Mouse (Mus musculus) CD4-positive, CD25-positive, alpha-beta regulatory T cell, adult 4 months (primary cell): Measurements from ENCODE around the gene Ncbp2. TPM values are rescaled to one million over a fixed set of nuclear protein-coding genes. Genes with fewer than 3 reads are reported as not detected.
"Not testable (repeated sequence)": the region's sequence is repeated elsewhere in the genome, so short reads cannot be mapped to it uniquely, and the experiment has no call there.

Experiments used
- ATAC-seq: one replicate; pipeline ENCODE4 v1.8.0; 2017
- polyA plus RNA-seq, 2 experiments: library from polyadenylated mRNA; unstranded; fragments of 100-300 nt; shearing (Covaris generic); gene quantifications; one replicate each; pipeline ENCODE4 v1.2.1; 2017

The Ncbp2 gene
- polyA plus RNA-seq, 2 experiments from 2014 or later = 35.0 to 38.4 TPM

DNA sequence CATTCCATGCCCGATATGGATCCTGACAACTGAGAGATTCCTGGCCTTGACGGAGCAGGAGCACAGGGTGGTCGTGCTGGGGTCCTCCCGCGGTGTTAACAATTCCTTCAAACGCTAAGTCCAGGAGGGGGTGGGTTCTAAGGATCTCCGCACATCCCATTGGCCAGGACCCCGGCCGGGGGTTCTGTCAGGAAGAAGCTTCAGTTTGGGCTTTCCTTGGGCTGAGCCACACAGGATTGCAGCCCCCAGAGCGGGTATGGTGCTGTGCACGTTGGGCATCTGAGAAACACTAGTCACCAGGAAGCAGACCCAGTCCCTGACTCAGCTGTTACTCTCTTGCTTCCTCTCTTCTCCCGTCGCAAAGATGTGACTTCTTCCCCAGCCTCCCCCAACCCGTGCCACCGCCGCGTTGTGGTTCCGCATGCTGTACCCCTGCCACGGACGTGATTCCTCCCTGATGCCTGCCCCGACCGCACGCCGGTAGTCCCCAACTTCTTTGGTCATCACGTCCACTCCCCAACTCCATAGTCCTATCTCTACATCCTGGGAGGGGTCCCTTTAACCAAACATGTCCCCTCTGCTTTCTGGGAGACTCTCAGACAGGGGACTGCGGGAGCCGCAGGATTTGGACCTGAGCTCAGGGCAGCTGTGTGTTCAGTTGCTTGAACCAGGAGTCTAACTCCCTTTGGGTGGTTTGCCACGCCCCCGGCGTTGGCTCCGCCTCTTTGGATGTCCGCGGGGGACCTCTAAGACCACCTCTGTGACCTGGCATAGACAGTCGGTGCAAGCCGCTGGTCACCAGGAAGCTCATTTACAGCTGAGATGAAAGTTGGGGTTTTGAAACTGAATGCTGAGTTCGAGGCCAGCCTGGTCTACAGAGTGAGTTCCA is 13.0 kb upstream of the Ncbp2 start:
- peak; percentile 52 for ATAC-seq

DNA sequence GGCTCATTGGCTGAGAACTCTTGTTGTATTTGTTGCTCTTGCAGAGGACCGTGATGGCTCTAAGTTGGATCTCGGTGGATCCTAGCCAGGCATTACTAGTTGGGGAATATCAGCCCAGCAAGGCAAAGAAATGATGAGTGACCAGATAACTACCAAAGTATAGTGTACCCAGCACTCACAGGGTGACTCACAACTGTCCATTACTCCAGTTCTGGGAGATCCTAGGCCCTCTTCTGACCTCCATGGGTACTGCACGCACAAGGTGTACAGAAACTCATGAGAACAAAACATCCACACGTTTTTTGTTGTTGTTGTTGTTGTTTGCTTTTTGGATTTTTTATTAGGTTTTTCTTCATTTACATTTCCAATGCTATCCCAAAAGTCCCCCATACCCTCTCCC is 11.7 kb upstream of the Ncbp2 start:
- ATAC-seq = no peak

DNA sequence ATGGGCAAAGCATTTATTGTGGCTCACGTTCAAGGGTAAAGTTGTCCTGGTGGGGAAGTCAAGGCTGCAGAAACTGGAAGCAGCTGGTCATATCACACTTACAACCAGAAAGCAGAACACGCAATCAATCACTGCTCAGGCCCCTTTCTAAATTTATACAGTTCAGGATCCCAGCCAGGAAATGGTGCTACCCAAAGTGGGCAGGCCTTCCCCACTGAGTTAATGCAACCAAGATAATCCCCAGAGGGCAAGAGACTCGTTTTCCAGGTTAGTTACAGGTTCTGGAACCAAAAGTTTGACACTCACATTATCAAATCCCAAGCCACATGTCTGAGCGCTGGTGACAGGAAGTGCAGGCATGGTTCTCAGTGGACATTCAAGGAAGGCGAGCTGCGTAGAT is 9.5 kb upstream of the Ncbp2 start:
- no peak for ATAC-seq

DNA sequence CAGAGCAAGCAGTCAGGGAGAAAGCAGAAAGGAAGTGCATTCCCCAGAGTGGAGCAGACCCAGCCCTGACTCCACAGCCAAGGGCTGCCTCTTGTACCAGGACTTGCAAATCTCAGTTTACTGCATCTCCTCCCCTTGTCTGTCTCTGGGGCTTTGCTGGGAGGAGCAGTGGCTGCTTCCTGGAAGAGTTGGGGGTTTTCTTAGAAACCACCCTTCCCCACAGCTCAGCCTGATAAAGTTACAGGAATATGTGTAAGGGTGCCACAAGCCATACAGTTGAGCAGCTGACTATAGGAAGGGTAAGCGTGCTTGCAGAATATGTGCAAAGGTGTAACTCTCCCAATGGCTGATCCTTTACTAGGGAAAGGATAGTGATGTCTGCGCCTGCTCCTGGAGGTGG is 7.7 kb upstream of the Ncbp2 start:
- no peak for ATAC-seq

DNA sequence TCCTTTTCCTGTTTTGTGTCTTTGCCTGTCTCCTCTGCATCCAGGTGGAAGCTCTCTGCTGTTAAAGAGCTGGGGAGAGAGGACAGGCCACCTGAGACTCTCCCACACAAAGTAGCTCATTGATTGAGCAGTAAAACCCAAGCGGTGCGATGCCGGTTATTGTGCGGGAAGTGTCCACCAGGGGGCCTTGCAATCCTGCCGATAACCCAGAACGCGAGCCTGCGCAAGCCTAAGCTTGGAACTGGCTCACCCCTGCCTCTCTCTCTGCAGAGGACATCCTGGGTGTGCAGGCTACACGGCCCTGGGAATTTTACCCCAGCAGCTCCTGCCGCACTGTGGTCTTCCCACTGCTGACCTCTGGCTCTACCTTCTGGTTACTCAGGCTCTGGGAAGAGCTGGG is 4.3 kb upstream of the Ncbp2 start:
- ATAC-seq = peak; percentile 64

DNA sequence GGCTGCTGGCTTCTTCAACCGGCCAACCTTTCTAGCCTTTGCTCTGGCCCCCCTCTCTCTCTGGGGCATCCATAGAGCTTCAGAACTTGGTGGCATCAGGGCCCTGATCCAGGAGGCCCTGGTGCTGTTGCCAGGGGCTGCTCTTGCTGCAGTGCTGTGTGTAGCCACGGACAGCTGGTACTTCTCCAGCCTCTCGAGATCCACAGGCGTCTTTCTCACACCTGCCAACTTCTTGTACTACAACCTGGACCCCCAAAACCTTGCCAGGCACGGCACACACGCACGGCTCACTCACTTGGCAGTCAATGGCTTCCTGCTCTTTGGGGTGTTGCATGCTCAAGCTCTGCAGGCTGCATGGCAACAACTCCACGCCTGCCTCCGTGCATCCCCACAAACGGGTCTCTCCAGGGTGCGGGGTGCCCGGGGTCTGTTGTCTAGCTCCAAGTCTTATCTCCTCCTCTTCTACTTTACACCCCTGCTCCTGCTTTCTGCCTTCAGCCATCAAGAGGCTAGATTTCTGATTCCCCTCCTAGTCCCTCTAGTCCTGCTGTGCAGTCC is 3.5 kb upstream of the Ncbp2 start:
- ATAC-seq = no peak

DNA sequence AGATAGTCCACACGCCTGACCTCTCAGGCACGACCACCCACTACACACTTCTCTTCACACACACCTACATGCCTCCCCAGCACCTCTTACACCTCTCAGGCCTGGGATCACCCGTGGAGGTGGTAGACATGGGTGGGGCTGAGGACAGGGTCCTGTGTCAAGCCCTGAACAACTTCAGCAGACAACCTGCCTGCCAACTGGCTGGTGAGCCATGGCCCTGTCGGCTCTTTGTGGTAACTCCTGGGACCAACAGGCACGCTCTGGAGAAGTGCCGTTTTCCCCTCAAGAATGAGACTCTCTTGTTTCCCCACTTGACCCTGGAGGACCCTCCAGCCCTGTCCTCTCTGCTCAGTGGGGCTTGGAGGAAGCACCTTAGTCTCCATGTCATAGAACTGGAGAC is 2.9 kb upstream of the Ncbp2 start:
- no peak for ATAC-seq

DNA sequence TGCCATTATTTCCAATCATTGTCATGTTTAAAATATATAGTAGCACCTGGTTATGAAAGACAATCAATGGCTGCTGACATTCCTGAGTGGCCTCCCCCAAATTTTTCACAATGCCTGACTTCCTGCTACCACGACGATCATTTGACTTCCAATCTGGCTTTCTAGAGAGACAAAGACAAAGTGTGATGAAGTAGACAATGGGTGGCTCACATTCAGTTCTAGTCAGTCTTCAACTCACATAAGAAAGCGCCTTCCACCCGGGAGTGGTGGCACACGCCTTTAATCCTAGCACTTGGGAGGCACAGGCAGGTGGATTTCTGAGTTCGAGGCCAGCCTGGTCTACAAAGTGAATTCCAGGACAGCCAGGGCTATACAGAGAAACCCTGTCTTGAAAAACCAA is 2.3 kb upstream of the Ncbp2 start:
- not testable (repeated sequence) for ATAC-seq

DNA sequence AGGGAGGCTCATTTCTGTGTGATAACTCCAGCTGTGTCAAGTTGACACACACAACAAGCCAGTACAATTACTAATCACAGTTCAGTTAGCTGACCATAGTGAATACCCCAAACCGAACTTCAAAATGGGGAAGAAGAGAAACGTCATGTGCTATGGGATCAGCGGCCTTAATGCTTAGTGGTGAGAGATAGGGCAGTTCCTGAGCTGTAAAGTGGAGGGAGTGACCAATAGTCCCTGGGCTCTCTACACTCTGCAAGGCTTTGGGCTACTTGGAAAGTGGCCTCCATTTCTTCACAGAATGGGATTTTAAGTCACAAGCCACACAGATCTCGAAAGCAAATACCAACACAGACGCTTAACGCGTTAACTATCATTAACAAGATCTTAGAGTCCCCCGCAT is 980 bp upstream of the Ncbp2 start:
- ATAC-seq = no peak

DNA sequence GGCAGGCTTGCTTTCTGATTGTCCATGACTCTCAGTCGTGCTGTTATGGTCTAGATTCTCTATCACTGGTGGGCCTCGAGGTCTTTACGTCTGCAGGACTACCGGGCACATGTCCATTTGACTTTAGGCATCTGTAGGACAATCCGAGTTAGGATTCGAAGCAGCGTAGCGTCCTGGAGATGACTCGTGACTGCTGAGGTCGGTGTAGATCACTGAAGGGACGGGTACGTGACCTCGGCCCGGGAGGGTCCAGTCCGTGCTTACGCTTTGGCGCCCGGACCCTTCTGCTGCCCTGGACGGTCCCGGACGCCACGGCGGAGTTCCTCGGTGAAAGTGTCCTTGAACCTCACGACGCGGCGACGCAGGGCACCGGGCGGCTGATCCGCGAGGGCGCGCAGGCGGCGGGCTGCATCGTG is 404 bp upstream of the Ncbp2 start:
- peak; percentile 25 for ATAC-seq

DNA sequence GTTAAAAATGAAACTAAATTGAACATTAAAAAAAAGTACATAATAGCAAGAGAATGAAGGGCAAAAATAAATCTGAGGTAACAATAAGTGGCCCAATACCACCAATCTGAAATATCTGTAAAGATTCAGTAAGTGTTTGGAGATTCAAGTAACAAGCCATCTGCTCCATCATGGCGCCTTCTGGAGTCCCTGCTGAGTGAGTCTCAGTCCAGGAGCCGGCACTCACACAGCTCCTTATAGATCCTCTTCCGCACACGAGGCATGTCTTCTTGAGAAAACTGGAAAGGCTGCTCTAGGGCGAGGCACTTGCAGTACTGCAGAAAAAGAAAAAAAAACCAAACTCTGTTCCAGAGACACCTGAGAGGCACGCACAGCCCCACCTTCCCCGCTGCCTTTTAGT is 14.9 kb downstream of the Ncbp2 start:
- no peak for ATAC-seq

DNA sequence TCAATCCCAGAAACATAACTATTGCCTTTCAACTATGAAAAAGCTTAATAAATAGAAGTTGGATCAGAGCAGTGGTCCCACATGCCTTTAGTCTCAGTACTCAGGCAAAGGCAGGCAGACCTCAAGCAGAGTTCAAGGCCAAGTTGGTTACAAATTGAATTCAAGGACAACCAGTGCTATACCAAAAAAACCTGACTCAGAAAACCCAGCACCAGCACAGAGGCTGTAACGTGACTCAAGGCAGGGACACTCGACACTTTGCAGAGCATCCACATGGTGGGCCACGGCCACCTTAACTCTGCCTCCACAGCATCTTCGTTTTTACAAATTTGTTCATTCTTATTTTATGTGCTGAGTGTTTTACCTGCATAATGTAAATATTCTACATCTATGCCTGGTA is 26.9 kb downstream of the Ncbp2 start:
- no peak for ATAC-seq

DNA sequence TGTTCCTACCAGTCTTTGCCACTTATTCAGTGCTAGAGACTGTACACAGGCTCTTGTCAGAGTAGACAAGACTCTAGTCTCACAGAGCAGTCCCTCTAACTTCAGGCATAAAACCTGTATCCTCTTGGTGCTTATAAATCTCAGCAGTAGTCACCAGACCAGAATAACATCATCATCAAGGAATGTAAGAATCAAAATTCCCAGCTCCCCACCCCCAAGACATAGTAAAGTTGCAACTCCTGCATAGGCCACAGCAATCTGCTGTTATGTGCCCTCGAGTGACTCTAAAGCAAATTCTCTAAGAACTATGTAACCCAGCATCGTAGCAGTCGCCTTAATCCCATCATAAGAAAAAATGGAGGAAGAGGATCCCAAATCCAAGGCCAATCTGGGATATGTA is 31.2 kb downstream of the Ncbp2 start:
- no peak for ATAC-seq

DNA sequence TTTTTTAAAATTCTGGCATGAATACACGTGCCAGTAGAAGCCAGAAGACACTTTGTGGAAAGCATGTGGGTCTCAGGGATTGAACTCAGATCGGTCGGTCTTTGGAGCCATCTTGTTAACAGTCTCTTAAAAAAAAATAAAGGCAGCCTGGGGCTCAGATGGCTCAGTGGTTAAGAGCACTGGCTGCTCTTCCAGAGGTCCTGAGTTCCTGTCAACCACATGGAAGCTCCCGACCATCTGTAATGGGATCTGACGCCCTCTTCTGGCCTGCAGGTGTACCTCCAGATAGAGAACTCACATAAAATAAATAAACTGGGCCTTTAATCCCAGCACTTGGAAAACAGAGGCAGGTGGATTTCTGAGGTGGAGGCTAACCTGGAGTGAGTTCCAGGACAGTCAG is 32.6 kb downstream of the Ncbp2 start:
- no peak for ATAC-seq

DNA sequence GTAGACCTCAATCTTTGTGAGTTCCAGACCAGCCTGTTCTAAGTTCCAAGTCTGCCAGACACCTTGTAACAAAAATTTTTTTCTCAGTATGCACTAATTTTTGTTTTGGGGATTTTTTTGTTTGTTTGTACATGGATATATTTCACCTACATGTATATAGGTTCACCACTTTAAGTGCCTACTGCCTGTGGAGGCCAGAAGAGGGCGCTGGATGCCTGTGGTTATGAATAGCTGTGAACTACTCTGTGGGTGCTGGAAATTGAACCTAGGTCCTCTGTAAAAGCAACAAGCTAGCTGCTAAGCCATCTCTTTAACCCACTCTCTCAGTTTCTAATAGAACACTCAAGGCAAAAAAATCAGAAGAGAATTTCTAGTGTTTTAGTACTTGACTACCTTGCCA is 43.7 kb downstream of the Ncbp2 start:
- no peak for ATAC-seq

DNA sequence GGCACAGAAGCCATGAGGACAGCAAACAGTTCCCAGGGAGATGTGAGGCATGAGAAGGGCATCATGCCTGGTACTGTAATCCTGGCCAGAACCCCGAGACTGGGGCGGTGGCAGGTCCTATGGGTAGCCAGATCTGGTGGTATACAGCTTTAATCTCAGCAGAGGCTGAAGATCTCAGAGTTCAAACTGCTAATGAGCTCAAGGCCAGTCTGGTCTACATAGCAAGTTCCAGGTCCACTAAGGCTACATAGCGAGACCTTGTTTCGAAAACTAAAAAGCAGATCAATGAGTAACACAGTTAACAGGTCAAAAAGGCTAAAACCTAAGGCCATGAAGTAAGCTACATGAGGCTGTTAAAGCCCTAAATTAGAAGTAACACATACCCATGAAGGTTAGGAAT is 44.9 kb downstream of the Ncbp2 start:
- ATAC-seq = no peak

DNA sequence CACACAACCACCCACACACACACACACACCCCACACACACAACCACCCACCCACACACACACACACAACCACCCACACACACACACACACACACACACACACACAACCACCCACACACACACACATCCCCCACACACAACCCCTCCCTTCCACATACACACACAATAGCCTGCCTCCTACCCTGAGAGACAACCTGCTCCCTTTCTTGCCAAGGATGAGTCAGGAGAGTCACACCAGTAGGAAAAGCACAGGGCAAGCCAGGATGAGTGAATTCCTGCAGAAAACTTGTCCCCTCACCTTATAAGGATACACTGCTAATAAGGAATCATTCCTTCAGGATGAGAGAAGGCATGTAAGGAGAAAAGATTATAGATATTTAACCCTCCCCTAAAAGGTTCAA is 45.6 kb downstream of the Ncbp2 start:
- ATAC-seq = no peak

DNA sequence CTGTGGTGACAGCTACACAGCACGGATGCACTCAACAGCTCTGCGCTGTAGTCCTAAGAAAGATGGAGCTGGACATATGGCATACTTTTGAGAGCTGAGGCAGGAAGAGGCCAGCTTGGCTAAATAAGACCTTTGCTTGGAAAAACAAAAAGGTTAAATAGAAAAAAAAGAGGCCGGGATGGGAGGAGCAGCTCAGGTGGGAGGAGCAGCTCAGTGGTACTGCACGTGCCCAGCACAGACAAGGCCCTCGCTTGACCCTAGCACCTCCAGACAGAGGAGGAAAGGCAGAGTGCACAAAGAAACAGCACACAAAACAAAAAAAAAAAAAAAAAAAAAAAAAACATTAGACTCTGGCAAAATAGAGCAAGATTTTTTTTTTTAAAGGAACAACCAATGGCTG is 48.1 kb downstream of the Ncbp2 start:
- no peak for ATAC-seq

DNA sequence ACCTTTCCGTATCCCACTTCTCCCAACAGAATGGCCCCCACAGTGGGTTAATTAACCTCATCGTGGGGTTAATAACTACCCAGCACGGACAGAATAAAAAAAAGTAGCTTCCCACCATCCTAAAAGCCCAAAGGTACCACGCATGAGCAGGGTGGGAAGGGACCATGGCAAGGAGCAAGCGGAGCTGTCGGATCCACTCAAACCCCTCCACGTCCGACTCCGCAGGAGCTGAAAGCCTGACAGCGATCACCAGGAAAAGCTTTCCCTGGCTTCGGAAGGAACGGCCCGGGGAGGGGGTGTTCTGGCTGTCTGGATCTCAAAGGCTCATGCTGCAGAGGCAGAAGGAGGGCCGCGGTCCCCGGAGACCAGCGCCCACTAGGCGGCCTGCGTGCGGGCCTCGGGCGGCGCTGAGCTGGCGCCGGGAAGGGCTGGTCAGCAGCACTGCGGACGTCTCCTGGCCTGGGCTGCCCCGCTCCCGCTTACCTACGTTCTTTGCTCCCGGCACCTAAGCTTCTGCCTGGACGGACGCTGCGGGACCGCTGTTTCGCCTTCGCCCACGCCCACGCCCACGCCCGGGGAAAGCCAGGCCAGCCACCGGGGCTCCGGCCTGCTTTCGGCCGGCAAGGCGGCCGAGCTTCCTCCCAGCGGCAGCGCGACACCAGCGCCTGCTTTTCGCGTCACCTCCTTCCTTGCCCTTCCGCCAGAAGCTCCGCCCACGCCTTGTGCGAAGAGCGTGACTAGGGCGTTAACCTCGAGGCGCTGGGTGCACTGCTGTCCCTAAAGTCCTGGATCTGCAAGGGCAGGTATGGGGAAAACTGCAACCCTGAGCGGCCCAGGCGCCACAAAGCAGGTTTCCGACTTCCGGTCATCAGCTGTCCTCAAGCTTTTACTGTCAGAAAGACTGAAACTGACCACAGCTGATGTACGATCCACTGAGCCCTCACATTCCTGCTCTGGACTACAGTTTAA is 54.5 kb downstream of the Ncbp2 start, which contains the start of gene Senp5:
Senp5 (minus strand) TSS at position 779 of the 969 bp plus-strand sequence.
- peak; percentile 100 for ATAC-seq

DNA sequence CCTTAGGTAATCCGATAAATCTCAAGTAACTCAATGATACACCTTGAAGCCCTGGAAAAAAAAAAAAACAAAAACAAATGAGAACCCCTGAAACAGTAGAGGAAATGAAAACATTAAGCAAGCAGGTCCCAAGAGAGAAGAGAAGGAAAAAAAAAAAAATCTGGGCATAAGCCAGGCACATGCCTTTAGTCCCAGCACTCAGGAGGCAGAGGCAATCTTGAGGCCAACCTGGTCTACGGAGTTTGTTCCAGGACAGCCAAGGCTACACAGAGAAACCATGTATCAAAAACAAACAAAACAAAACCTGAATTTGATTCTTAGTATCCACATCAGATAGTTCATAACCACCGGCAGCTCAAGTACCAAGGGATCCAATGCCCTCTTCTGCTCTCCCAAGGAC is 56.4 kb downstream of the Ncbp2 start:
- no peak for ATAC-seq

DNA sequence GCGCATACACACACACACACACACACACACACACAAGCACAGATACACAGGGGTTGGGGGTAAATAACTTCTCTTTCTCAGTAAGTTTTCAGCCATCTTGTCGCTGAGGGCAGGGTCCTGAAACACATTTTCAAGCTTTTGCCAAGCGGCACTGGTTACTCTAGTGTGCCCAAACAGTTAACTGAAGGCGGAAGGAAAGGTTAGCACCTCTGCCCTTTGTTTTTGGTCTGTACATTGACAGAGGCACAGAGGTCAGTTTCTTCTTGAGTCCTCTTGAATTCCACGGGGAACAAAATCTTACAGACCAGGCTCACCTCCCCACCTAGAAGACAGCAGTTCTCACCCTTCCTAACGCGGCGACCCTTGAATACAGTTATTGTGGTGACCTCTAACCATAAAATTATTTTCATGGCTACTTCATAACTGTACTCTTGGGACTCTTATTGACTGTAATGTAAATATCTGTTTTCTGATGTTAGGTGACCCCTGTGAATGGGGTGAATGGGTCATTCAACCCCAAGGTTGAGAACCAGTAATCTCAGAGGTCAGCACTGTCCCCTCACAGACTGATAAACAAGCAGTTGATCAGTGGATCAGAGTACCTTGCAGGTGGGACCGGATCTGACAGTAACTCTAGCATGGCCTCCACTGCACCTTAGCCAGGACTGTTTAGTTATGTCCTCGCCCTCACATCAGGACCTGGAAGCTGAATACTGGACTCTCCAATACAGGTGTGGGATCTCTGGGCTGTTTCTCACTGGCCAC is 60.4 kb downstream of the Ncbp2 start:
- ATAC-seq = no peak

DNA sequence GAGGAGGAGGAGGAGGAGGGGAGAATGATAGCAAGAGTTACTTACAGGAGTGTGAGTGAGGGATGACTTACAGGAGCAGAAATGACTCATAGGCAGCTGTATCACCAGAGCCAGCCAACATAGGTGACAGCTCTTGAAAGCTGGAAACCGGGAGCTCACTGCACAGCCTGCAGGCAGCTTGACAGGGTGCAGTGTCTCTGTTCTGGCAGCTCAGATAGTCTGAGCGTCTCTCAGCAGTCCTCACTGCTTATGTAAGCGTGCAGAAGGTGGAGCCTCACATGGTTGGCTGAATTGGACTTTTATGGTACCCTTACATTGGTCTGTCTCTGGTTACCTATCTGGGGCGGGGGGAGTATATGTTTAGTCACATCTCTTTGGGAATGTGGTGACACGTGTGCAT is 61.6 kb downstream of the Ncbp2 start:
- ATAC-seq = peak; percentile 31
